Mouse (Mus musculus) mesoderm, embryonic 11.5 days (tissue): ENCODE measurements around the gene Sec22c.

Experiments used
- DNase-seq: peaks from one replicate; pipeline ENCODE4 v3.0.0-alpha.2; 2012; ENCODE audit warnings: low read depth, low spot score

The Sec22c gene

GRCm38 (mm10) chr9:121694736-121695135 lies 10.6 kb downstream of the Sec22c start:
- no peak for DNase-seq

GRCm38 (mm10) chr9:121690734-121691133 lies 14.6 kb downstream of the Sec22c start:
- no peak for DNase-seq

GRCm38 (mm10) chr9:121690200-121690651 lies 15.1 kb downstream of the Sec22c start:
- DNase-seq = peak; percentile 31

- DNase-seq = no peak
These were observed 20.6 kb downstream of the Sec22c start for GRCm38 (mm10) chr9:121684702-121685101.

- DNase-seq = no peak
These were observed 23.1 kb downstream of the Sec22c start for GRCm38 (mm10) chr9:121682037-121682680.

GRCm38 (mm10) chr9:121681191-121681590 lies 24.1 kb downstream of the Sec22c start:
- DNase-seq = no peak

GRCm38 (mm10) chr9:121679549-121679948 lies 25.7 kb downstream of the Sec22c start:
- DNase-seq = peak; percentile 74

- DNase-seq = no peak
These were observed 27.8 kb downstream of the Sec22c start for GRCm38 (mm10) chr9:121677476-121677875.

- no peak for DNase-seq
These were observed 28.2 kb downstream of the Sec22c start for GRCm38 (mm10) chr9:121677069-121677468.

- no peak for DNase-seq
These were observed 29.7 kb downstream of the Sec22c start for GRCm38 (mm10) chr9:121675556-121675955.

GRCm38 (mm10) chr9:121675011-121675410 lies 30.3 kb downstream of the Sec22c start:
- DNase-seq = no peak

- no peak for DNase-seq
These were observed 31.6 kb downstream of the Sec22c start for GRCm38 (mm10) chr9:121673716-121674115.

- no peak for DNase-seq
These were observed 33.0 kb downstream of the Sec22c start for GRCm38 (mm10) chr9:121672311-121672710.

GRCm38 (mm10) chr9:121671300-121671699 lies 34.0 kb downstream of the Sec22c start:
- DNase-seq = peak; percentile 69

GRCm38 (mm10) chr9:121669348-121669791 lies 35.9 kb downstream of the Sec22c start:
- DNase-seq = peak; percentile 76

- no peak for DNase-seq
These were observed 37.5 kb downstream of the Sec22c start for GRCm38 (mm10) chr9:121667822-121668221.

GRCm38 (mm10) chr9:121666957-121667630 lies 38.2 kb downstream of the Sec22c start:
- no peak for DNase-seq

GRCm38 (mm10) chr9:121664104-121664503 lies 41.2 kb downstream of the Sec22c start:
- no peak for DNase-seq

GRCm38 (mm10) chr9:121663467-121663866 lies 41.8 kb downstream of the Sec22c start:
- no peak for DNase-seq

- no peak for DNase-seq
These were observed 45.5 kb downstream of the Sec22c start for GRCm38 (mm10) chr9:121659791-121660190.

GRCm38 (mm10) chr9:121658248-121658647 lies 47.0 kb downstream of the Sec22c start:
- no peak for DNase-seq

GRCm38 (mm10) chr9:121657143-121657542 lies 48.1 kb downstream of the Sec22c start:
- DNase-seq = no peak

GRCm38 (mm10) chr9:121656322-121656721 lies 49.0 kb downstream of the Sec22c start:
- no peak for DNase-seq
